8 mouse cellular contexts compared by ENCODE assay signal in genomic region chr16:35023138-35023735, GRCm38 (mm10). TPM values are rescaled to one million over a fixed set of nuclear protein-coding genes. Genes with fewer than 3 reads are reported as not detected.
DNase-seq lines count a peak whose midpoint lies in the region; ATAC-seq and TF ChIP-seq lines count a peak whose summit lies in the region.

No protein-coding gene starts in this region.

- peak overlapping the region; percentile 64 for H3K4me3 ChIP-seq in thymus, adult 2 months (ENCODE audit: control insufficient read depth, insufficient read depth, low read length)
- H3K4me3 ChIP-seq in limb, embryonic 14.5 days (replicated peaks; ENCODE audit: low read length): peak overlapping the region; percentile 92

- peak overlapping the region; percentile 83 for H3K9ac ChIP-seq in limb, embryonic 14.5 days (ENCODE audit: low read depth, low read length, severe bottlenecking)

- no peaks in the 10 kb centered on the region for H3K9me3 ChIP-seq in limb, embryonic 14.5 days (ENCODE audit: control insufficient read depth, low read length)

- no peaks in the 10 kb centered on the region for H3K36me3 ChIP-seq in thymus, adult 2 months (ENCODE audit: control insufficient read depth, insufficient read depth, low read length)
- peaks cover 3% of the 10 kb centered on the region; the same call in 1 of the 2 replicates for H3K36me3 ChIP-seq in limb, embryonic 14.5 days (ENCODE audit: control insufficient read depth, insufficient read depth, low read length)

- TF ChIP-seq CTCF in thymus, adult 2 months (IDR thresholded peaks at IDR 0.05; ENCODE audit: borderline replicate concordance, control insufficient read depth, extremely low read depth, insufficient read depth, low read length, poor library complexity): no peak

- DNase-seq in embryo, embryonic 10 days (ENCODE audit: low spot score): peak; percentile 12
- no peak for DNase-seq in embryo, embryonic 9.5 days (ENCODE audit: extremely low spot score)
- no peak for DNase-seq in thymus, adult 2 months
- DNase-seq in thymus, adult 18-20 months: no peak
- no peak for DNase-seq in limb, embryonic 14.5 days (ENCODE audit: low spot score)
- no peak for DNase-seq in frontal cortex, postnatal 36 days (ENCODE audit: low spot score in 2 of 2)
- DNase-seq in right cerebral cortex, adult 2 months (ENCODE audit: low spot score in 2 of 2): no peak
- DNase-seq in testis, postnatal 14 days (ENCODE audit: low spot score): no peak

- H3K4me2 ChIP-seq in limb, embryonic 14.5 days (replicated peaks; ENCODE audit: low read depth, low read length, severe bottlenecking): peak overlapping the region; percentile 63

- H3K27ac ChIP-seq in thymus, adult 2 months (ENCODE audit: control insufficient read depth, insufficient read depth, low read length): no peak overlapping the region
- 0 out of 2 replicates have a peak overlapping the region, but pooled peaks have one; percentile 71 for H3K27ac ChIP-seq in limb, embryonic 14.5 days (replicated peaks; ENCODE audit: low read depth, low read length)

- no peaks in the 10 kb centered on the region for H3K4me1 ChIP-seq in thymus, adult 2 months (replicated peaks; ENCODE audit: control insufficient read depth, insufficient read depth, low read length)
- no peaks in the 10 kb centered on the region for H3K4me1 ChIP-seq in limb, embryonic 14.5 days (ENCODE audit: control insufficient read depth, insufficient read depth, low read length)

- no peaks in the 10 kb centered on the region for H3K27me3 ChIP-seq in thymus, adult 2 months (ENCODE audit: control insufficient read depth, insufficient read depth, low read length)
- H3K27me3 ChIP-seq in limb, embryonic 14.5 days (ENCODE audit: control insufficient read depth, insufficient read depth, low read length): no peaks in the 10 kb centered on the region; the same call in 1 of the 2 replicates

- no peak for ATAC-seq in limb, embryonic 14.5 days (ENCODE audit: low FRiP score, low read depth)

- WGBS in thymus, adult 2 months: 56% methylated on average over 8 of the region's 8 CpGs
- WGBS in limb, embryonic 14.5 days: 5% methylated on average over 8 of the region's 8 CpGs

- TF ChIP-seq POLR2A in thymus, adult 2 months (IDR thresholded peaks at IDR 0.05; ENCODE audit: control insufficient read depth, extremely low read depth, insufficient read depth, low read length, poor library complexity): no peak
- TF ChIP-seq POLR2A in limb, embryonic 14.5 days (IDR thresholded peaks at IDR 0.05; ENCODE audit: borderline replicate concordance, extremely low read depth, insufficient read depth, insufficient read length): no peak

RNA-seq across cellular contexts. Expression of gene Hacd2, which starts 1.0 kb away (rescaled TPM):
- 14.1 and 15.4 TPM in 2 replicates for polyA plus RNA-seq in thymus, adult 2 months (2012; rRNA removed)
- polyA plus RNA-seq in limb, embryonic 14.5 days (2012; rRNA removed): 33.3 and 52.8 TPM in 2 replicates
- 62.2 TPM in 2 replicates for polyA plus RNA-seq in limb, embryonic 14.5 days (2014; fragmentation: Nextera tagmentation; extraction: Ambion mirVana)
